Mouse (Mus musculus) bone marrow macrophage, adult 2 months (primary cell): ENCODE measurements around the gene Gm19935.

ENCODE experiments used
- CTCF ChIP-seq: IDR thresholded peaks from 2 replicates; pipeline ENCODE4 v1.5.1; 2012; ENCODE audit warnings: low read depth, mild to moderate bottlenecking, low read length, moderate library complexity
- POLR2A ChIP-seq: IDR thresholded peaks from 2 replicates; pipeline ENCODE4 v1.6.1; 2012; ENCODE audit warnings: mild to moderate bottlenecking, low read depth, low read length, borderline replicate concordance

DNA sequence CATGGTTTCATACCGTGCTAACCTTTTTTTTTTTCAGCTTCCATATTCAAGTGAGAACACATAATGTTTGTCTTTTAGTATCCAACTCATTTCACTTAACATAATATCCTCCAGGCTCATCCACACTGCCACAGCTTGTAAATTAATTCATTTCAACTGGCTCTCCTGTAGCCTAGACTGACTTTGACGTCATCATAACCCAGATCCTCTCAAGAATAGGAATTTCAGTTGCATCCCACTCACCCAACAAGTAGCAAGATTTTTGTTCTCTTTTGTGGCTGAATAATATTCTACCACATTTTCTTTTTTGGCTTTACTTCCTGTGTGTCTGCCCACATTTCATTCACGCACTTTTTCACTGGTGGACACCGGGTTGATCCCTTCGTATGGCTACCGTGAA is 20.2 kb upstream of the Gm19935 start:
- TF ChIP-seq POLR2A (no peak), CTCF (no peak)
